Mouse (Mus musculus): Measurements from ENCODE around the gene 2900026A02Rik.

2900026A02Rik gene

DNA sequence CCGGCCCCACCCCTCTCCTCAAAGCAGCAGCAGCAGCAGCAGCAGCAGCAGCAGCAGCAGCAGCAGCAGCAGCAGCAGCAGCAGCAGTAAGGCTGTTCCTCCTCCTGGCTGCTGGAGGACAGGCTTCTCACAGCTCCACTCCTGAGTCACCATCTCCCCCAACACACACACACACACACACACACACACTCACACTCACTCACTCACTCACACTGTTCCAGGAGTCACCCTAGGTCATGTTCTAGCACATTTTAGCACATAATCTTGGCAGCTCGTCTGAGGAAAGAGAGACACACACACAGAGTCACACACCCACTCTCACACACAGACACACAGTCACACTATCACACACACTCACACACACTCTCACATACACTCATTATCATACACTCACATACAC, 74.4 kb downstream of the 2900026A02Rik start:
- no peak for DNase-seq

GRCm38 (mm10) chr5:113145171-113145570, 75.9 kb downstream of the 2900026A02Rik start:
- no peak for DNase-seq

- no peak for DNase-seq
These were observed 78.5 kb downstream of the 2900026A02Rik start for GRCm38 (mm10) chr5:113142486-113142885.

DNA sequence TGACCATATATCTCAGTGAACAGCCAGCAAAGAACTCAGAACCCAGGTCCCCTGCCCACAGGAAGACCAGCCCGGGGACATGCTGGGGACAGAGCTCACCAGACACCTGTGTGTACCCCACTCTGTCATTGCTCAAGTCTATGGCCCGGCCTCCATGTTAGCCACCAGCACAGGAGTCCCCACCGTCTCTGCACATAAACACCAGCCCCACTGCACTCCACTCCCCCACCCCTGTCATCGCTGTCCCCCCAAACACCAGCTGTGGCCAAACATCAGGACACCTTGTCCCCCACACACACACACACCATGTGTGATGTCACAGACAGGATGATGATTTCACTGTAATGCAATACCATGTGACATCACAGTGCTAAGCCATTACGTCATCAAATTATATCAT, 79.0 kb downstream of the 2900026A02Rik start:
- no peak for DNase-seq

GRCm38 (mm10) chr5:113140872-113141271, 80.2 kb downstream of the 2900026A02Rik start:
- no peak for DNase-seq

- no peak for DNase-seq
These were observed 81.0 kb downstream of the 2900026A02Rik start for GRCm38 (mm10) chr5:113140051-113140450.

- DNase-seq = no peak
These were observed 81.8 kb downstream of the 2900026A02Rik start for GRCm38 (mm10) chr5:113139064-113139726.

- peak; percentile 71 for DNase-seq
These were observed 82.5 kb downstream of the 2900026A02Rik start for GRCm38 (mm10) chr5:113138319-113139063.

DNA sequence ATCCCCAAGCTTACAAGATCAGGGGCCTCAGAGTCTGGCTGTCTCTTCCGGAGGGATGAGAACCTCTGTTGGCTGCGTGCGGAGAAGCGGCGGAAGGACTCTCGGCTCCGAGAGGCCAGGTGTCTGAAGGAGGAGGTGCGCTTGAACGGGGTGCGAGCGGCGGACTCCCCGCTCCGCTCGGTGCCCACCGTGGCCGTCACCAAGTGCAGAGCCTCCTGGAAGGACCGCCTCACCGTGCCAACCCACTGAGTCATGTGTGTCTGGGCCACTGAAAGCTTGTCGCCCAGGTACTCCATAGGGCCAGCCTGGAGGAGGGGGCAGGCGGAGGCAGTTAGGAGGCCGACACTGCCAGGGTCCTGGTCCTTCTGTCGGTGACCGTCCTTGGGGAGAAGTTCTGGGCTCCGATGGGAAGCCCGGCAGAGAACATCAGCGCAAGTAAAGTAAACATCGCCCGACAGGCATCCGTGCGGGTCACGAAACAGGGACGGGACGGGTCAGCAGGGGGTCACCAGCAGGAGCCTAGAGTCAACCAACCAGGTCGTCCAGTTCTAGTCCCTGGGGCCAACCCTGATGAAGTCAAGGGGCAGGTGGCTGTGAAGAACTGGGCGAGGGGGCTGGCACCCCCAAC, 83.2 kb downstream of the 2900026A02Rik start:
- DNase-seq = no peak

DNA sequence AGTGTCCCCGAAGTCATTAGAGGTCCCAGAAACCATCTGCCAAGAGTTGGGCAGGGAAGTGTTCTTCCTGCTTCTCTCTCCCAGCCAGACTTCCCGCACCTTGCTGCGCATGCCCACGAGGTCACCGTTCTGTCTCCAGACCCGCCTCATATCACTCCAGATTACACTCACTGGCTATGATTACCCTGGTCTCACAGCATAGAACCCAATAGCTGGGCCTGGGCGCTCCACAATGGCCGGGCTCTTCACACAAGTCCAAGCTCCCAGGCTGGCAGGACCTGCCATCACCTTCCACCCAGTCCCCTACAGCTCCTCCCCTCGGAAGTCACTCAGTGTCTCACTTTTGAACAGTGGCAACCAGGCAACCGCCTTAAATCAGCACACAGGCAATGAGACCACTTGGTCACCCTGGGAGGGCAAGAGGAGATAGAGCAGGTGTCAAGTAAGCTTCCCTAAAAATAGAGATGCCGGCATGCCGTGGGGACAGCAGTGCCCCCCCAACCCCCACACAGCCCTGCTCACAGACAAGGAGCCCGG, 84.0 kb downstream of the 2900026A02Rik start:
- DNase-seq = no peak

- DNase-seq = no peak
These were observed 85.5 kb downstream of the 2900026A02Rik start for GRCm38 (mm10) chr5:113135513-113135912.

GRCm38 (mm10) chr5:113133722-113134710, 87.0 kb downstream of the 2900026A02Rik start:
- DNase-seq = no peak

GRCm38 (mm10) chr5:113133080-113133491, 88.0 kb downstream of the 2900026A02Rik start:
- DNase-seq = peak; percentile 74

GRCm38 (mm10) chr5:113132635-113133041, 88.4 kb downstream of the 2900026A02Rik start:
- no peak for DNase-seq

DNA sequence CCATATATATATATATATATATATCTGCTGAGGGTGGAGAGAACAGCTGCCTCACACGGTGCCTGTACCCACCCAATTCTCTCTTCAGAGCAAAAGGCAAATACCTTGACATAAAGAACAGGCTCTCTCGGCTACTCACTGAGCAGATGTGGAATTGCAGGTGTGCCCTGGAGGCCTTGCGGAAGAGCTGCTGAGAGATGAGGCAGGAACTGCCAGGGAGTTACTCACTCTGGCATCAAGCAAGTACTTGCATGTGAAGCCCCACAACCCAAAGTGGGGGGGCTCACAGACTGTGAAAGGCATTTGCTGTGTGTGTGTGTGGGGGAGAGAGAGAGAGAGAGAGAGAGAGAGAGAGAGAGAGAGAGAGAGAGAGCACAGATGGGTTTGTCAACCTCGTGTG, 92.6 kb downstream of the 2900026A02Rik start:
- no peak for DNase-seq

DNA sequence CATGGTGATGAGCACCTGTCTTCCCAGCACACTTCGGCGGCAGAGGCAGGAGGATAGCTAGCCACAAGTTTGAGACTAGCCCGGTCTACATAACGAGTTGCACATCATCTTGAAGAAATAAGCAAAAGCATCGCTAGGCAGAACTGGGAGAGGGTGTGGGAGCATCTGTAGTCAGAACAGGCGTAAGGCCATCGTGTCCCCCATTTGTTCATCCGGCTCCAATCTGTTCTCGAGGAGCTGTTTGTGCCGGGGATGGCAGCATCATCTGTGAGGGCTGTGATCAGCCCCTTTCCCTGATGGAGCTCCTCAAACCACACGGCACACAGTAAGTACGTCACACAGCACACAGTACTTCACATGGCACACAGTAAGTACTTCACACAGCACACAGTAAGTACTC, 94.6 kb downstream of the 2900026A02Rik start:
- DNase-seq = no peak

GRCm38 (mm10) chr5:113123693-113124092, 97.3 kb downstream of the 2900026A02Rik start:
- no peak for DNase-seq

GRCm38 (mm10) chr5:113122326-113123054, 98.5 kb downstream of the 2900026A02Rik start:
- DNase-seq = no peak

- no peak for DNase-seq
These were observed 99.5 kb downstream of the 2900026A02Rik start for GRCm38 (mm10) chr5:113121591-113121875.

GRCm38 (mm10) chr5:113120741-113121590, 100.1 kb downstream of the 2900026A02Rik start:
- DNase-seq = no peak

Data from embryo, embryonic 11 days (tissue).